In genomic region chr19:47346606-47347005, GRCm38 (mm10) we compare ENCODE assay signal across 12 mouse cellular contexts.
"Had no signal": no experiment of that assay in that cellular context is flagged by ENCODE, and none has a peak within 500 bp of the region (broad histone marks: within the 10 kb centered on the region; RNA-seq: fewer than 3 reads in every experiment).

No protein-coding gene starts in this region.

- H3K27ac ChIP-seq: liver, embryonic 14.5 days; midbrain, embryonic 15.5 days had no signal

- H3K4me2 ChIP-seq: limb, embryonic 13.5 days; midbrain, embryonic 11.5 days; midbrain, embryonic 15.5 days had no signal

- H3K9me3 ChIP-seq: limb, embryonic 13.5 days; midbrain, embryonic 15.5 days had no signal

- H3K9ac ChIP-seq: limb, embryonic 13.5 days; liver, embryonic 14.5 days; midbrain, embryonic 15.5 days had no signal

- H3K4me3 ChIP-seq: limb, embryonic 13.5 days; midbrain, embryonic 15.5 days had no signal

- H3K36me3 ChIP-seq: limb, embryonic 13.5 days; midbrain, embryonic 15.5 days had no signal

- ATAC-seq: midbrain, embryonic 15.5 days had no signal

- DNase-seq: kidney, adult 8-10 months; kidney, postnatal 25 days; layer of hippocampus, adult 9-11 months; layer of hippocampus, postnatal 36 days; right cerebral cortex, adult 18-20 months; right cerebral cortex, postnatal 25 days; thymus, adult 18-20 months; thymus, postnatal 14 days had no signal
